In genomic region chr10:128525671-128526308, GRCm38 (mm10) we compare ENCODE assay signal across 7 mouse cellular contexts. TPM values are rescaled to one million over a fixed set of nuclear protein-coding genes. Genes with fewer than 3 reads are reported as not detected.
DNase-seq lines count a peak whose midpoint lies in the region; ATAC-seq lines count a peak whose summit lies in the region.

Gene Esyt1, minus strand, starts transcription at chr10:128525871.

- peak within 1 kb of the TSS; percentile 88 for H3K27ac ChIP-seq in intestine, embryonic 16.5 days (ENCODE audit: low read length)
- peak within 1 kb of the TSS; percentile 14; the same call in 1 of the 2 replicates for H3K27ac ChIP-seq in midbrain, embryonic 11.5 days (ENCODE audit: low read depth, low read length)

- ATAC-seq in intestine, embryonic 16.5 days, result peak; percentile 98
- ATAC-seq in midbrain, embryonic 11.5 days (ENCODE audit: low FRiP score), result peak; percentile 97

- peaks cover 10% of the 10 kb centered on the region for H3K4me1 ChIP-seq in intestine, embryonic 16.5 days (ENCODE audit: control insufficient read depth, insufficient read depth, low read length)
- 0 out of 2 replicates have a peak, but pooled peaks cover 5% of the 10 kb centered on the region for H3K4me1 ChIP-seq in midbrain, embryonic 11.5 days (ENCODE audit: control insufficient read depth, insufficient read depth, low read length)

- peak within 1 kb of the TSS; percentile 91 for H3K4me3 ChIP-seq in intestine, embryonic 16.5 days (ENCODE audit: low read length)
- peak within 1 kb of the TSS; percentile 72 for H3K4me3 ChIP-seq in midbrain, embryonic 11.5 days (ENCODE audit: low read depth, low read length)

- intact Hi-C loops in left cerebral cortex, postnatal 36 days (cut with DNase I), result no loop called here

- no peaks in the 10 kb centered on the region for H3K36me3 ChIP-seq in intestine, embryonic 16.5 days (ENCODE audit: control insufficient read depth, insufficient read depth, low read length)
- no peaks in the 10 kb centered on the region for H3K36me3 ChIP-seq in midbrain, embryonic 11.5 days (ENCODE audit: control insufficient read depth, insufficient read depth, low read length)

- H3K9ac ChIP-seq in intestine, embryonic 16.5 days (ENCODE audit: low read depth, low read length), result peak within 1 kb of the TSS; percentile 89
- peak within 1 kb of the TSS; percentile 68 for H3K9ac ChIP-seq in midbrain, embryonic 11.5 days (ENCODE audit: low read length)

- peak within 1 kb of the TSS; percentile 98 for H3K4me2 ChIP-seq in intestine, embryonic 16.5 days (ENCODE audit: low read depth, low read length)
- peak within 1 kb of the TSS; percentile 100 for H3K4me2 ChIP-seq in midbrain, embryonic 11.5 days

- WGBS in intestine, embryonic 16.5 days, result under 1% methylated on average over 37 of the region's 37 CpGs
- WGBS in midbrain, embryonic 11.5 days, result under 1% methylated on average over 37 of the region's 37 CpGs

- H3K27me3 ChIP-seq in intestine, embryonic 16.5 days (replicated peaks; ENCODE audit: control insufficient read depth, insufficient read depth, low read length), result no peaks in the 10 kb centered on the region
- peaks cover 21% of the 10 kb centered on the region for H3K27me3 ChIP-seq in midbrain, embryonic 11.5 days (ENCODE audit: control insufficient read depth, insufficient read depth, low read length)

- peak; percentile 97 for DNase-seq in adrenal gland, adult 8-10 months
- peak; percentile 93 for DNase-seq in embryo, embryonic 9.5 days (ENCODE audit: extremely low spot score)
- peak; percentile 80 to 90 for DNase-seq in gastrocnemius, postnatal 4 days (ENCODE audit: low spot score in 2 of 2)
- DNase-seq in left cerebral cortex, postnatal 36 days (ENCODE audit: low spot score in 2 of 2), result peak; percentile 86 to 87
- DNase-seq in midbrain, embryonic 11.5 days (ENCODE audit: low spot score, missing footprints), result peak; percentile 98
- peak; percentile 100 for DNase-seq in skeletal muscle tissue, adult 2 months (ENCODE audit: low read depth, low spot score)

- H3K9me3 ChIP-seq in intestine, embryonic 16.5 days (ENCODE audit: control insufficient read depth, low read length), result no peaks in the 10 kb centered on the region
- H3K9me3 ChIP-seq in midbrain, embryonic 11.5 days (ENCODE audit: control insufficient read depth, low read length), result no peaks in the 10 kb centered on the region

RNA-seq across cellular contexts. Expression of gene Esyt1, which starts in this region (rescaled TPM):
- total RNA-seq in adrenal gland, adult 8-10 months (2022), result 10 to 100 TPM; 22.8 to 44.9 (median 33.2) TPM
- total RNA-seq in gastrocnemius, postnatal 4 days (2021), result 10 to 100 TPM; 49.6 to 50.5 TPM
- polyA plus RNA-seq in intestine, embryonic 16.5 days (2015; fragmentation: Nextera tagmentation; extraction: Ambion mirVana), result 24.4 and 25.7 TPM in 2 replicates
- 1 to 10 TPM; 8.5 to 9.0 TPM for total RNA-seq in left cerebral cortex, postnatal 36 days (2021)
- polyA plus RNA-seq in midbrain, embryonic 11.5 days (2014; fragmentation: Nextera tagmentation; extraction: Ambion mirVana), result 15.6 and 18.1 TPM in 2 replicates

Comparison
In these comparisons a context has a peak if more than half of its experiments do, and no peak if none do; other contexts are left out.
1. Peak in every context shown above with its lines: DNase-seq, ATAC-seq, H3K4me3 ChIP-seq and H3K27ac ChIP-seq.